1 mouse cellular context compared by ENCODE assay signal in genomic region chr3:88591950-88592731, GRCm38 (mm10).
TF ChIP-seq lines count a peak whose summit lies in the region.

No protein-coding gene starts in this region.

TF ChIP-seq in CH12.LX, 34 proteins besides CTCF, POLR2A, EP300 and RAD21 (continued from another document):
- no peak for TF ChIP-seq IRF4 (IDR thresholded peaks at IDR 0.05; ENCODE audit: low read depth, low read length)
- no peak for TF ChIP-seq BHLHE40 (IDR thresholded peaks at IDR 0.05; ENCODE audit: low read depth, low read length)
- TF ChIP-seq ZMIZ1 (IDR thresholded peaks at IDR 0.05; ENCODE audit: low read depth, low read length), result no peak
- no peak for TF ChIP-seq MAX (IDR thresholded peaks at IDR 0.05; ENCODE audit: low read length)
- no peak for TF ChIP-seq MAFK (IDR thresholded peaks at IDR 0.05; ENCODE audit: insufficient replicate concordance, low read length)
- TF ChIP-seq UBTF (IDR thresholded peaks at IDR 0.05; ENCODE audit: low read depth, low read length), result no peak
- TF ChIP-seq CHD1 (IDR thresholded peaks at IDR 0.05; ENCODE audit: low read depth, low read length), result no peak
- TF ChIP-seq CHD2 (IDR thresholded peaks at IDR 0.05; ENCODE audit: low read length), result no peak
- no peak for TF ChIP-seq ZNF384 (IDR thresholded peaks at IDR 0.05; ENCODE audit: low read depth, low read length)
- TF ChIP-seq MXI1 (IDR thresholded peaks at IDR 0.05; ENCODE audit: low read depth, low read length), result 0 out of 2 replicates have a peak, but pooled peaks have one; percentile 25
- TF ChIP-seq RCOR1 (conservative IDR thresholded peaks at IDR 0.05; ENCODE audit: low read depth, low read length), result no peak
- TF ChIP-seq JUND (conservative IDR thresholded peaks at IDR 0.05; ENCODE audit: low read depth, low read length), result peak; percentile 36; the same call in 1 of the 2 replicates
- TF ChIP-seq NRF1 (IDR thresholded peaks at IDR 0.05; ENCODE audit: low read depth, low read length), result no peak
- no peak for TF ChIP-seq USF1 (IDR thresholded peaks at IDR 0.05; ENCODE audit: low read depth, low read length)
- no peak for TF ChIP-seq TCF12 (IDR thresholded peaks at IDR 0.05; ENCODE audit: low read depth, low read length)
- peak; percentile 29; the same call in 1 of the 2 replicates for TF ChIP-seq SIN3A (IDR thresholded peaks at IDR 0.05; ENCODE audit: low read length)
- TF ChIP-seq MAZ (IDR thresholded peaks at IDR 0.05; ENCODE audit: low read depth, low read length), result no peak
- peak; percentile 79 for TF ChIP-seq SMC3 (IDR thresholded peaks at IDR 0.05; ENCODE audit: low read depth, low read length)
